Mouse (Mus musculus): Measurements from ENCODE around the gene Brix1. TPM values are rescaled to one million over a fixed set of nuclear protein-coding genes. Genes with fewer than 3 reads are reported as not detected.

The Brix1 gene
- total RNA-seq, 1 experiment, result 54.7 TPM

DNA sequence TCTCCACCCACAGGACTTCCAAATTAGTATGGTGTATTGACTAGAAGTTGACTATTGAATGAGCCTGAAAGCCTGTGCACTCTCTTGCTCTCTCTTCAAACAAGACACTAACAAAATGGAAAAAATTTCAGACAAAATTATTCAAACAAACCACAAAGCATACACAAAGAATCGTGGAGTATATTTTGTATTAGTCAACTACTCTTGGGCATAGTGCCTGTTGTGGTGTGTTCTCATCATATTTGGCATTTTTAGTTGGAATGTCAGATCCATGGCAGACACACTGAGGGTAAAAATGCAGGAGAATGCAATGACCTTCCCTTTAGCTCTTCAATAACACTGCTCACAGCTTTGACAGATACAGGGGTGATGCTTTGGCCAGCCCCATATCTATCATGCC lies 40.1 kb upstream of the Brix1 start:
- no peak for TF ChIP-seq ZNF384 (IDR thresholded peaks at IDR 0.05; ENCODE audit: low read depth, low read length)
- no peak for TF ChIP-seq HCFC1 (IDR thresholded peaks at IDR 0.05; ENCODE audit: borderline replicate concordance, insufficient read depth, low read length)
- no peak for TF ChIP-seq ZC3H11A (IDR thresholded peaks at IDR 0.05; ENCODE audit: borderline replicate concordance, low read depth, low read length)
- no peak for TF ChIP-seq MAFK (IDR thresholded peaks at IDR 0.05; ENCODE audit: insufficient read depth, low read depth, low read length)
- TF ChIP-seq CHD2 (IDR thresholded peaks at IDR 0.05; ENCODE audit: low read depth, low read length), result no peak
- Histone ChIP-seq H3K4me3 (ENCODE audit: insufficient read depth in 1 of 2, low read depth in 1 of 2, low read length in 2 of 2, poor library complexity in 1 of 2, severe bottlenecking in 1 of 2) (no peak overlapping the region), H3K4me1 (ENCODE audit: control insufficient read depth in 2 of 2, insufficient read depth in 2 of 2, low read length in 2 of 2, poor library complexity in 1 of 2) (no peaks in the 10 kb centered on the region), H3K9ac (ENCODE audit: insufficient read depth, low read depth, low read length, poor library complexity, severe bottlenecking) (no peak overlapping the region), H3K9me3 (ENCODE audit: control insufficient read depth, insufficient read depth, low read depth, low read length) (no peaks in the 10 kb centered on the region), H3K36me3 (ENCODE audit: control insufficient read depth, insufficient read depth, low read length, poor library complexity, severe bottlenecking) (no peaks in the 10 kb centered on the region), H3K27ac (ENCODE audit: insufficient read depth, low read depth, low read length, poor library complexity, severe bottlenecking) (no peak overlapping the region)
- no peak for DNase-seq (ENCODE audit: low read depth, low spot score)
- in situ Hi-C loops (cut with MboI; ENCODE audit: low sequenced_read_pairs in 2 of 2, unreplicated experiment in 2 of 2), result no loop called here

- H3K9me3 ChIP-seq (ENCODE audit: control insufficient read depth, insufficient read depth, low read depth, low read length), result no peaks in the 10 kb centered on the region; the same call in 1 of the 2 replicates
- H3K4me3 ChIP-seq (ENCODE audit: insufficient read depth in 1 of 2, low read depth in 1 of 2, low read length in 2 of 2, poor library complexity in 1 of 2, severe bottlenecking in 1 of 2), result no peak overlapping the region
- H3K36me3 ChIP-seq (ENCODE audit: control insufficient read depth, insufficient read depth, low read length, poor library complexity, severe bottlenecking), result no peaks in the 10 kb centered on the region
- in situ Hi-C loops (cut with MboI; ENCODE audit: low sequenced_read_pairs in 2 of 2, unreplicated experiment in 2 of 2), result loop anchor here in 1 of 2 experiments (25.0 kb wide), 1 partner anchor 372 kb away; no protein-coding TSS in a partner anchor
- TF ChIP-seq ZC3H11A (IDR thresholded peaks at IDR 0.05; ENCODE audit: borderline replicate concordance, low read depth, low read length) (no peak), MAFK (IDR thresholded peaks at IDR 0.05; ENCODE audit: insufficient read depth, low read depth, low read length) (no peak), HCFC1 (IDR thresholded peaks at IDR 0.05; ENCODE audit: borderline replicate concordance, insufficient read depth, low read length) (no peak), ZNF384 (IDR thresholded peaks at IDR 0.05; ENCODE audit: low read depth, low read length) (no peak), CHD2 (IDR thresholded peaks at IDR 0.05; ENCODE audit: low read depth, low read length) (no peak)
- no peaks in the 10 kb centered on the region for H3K4me1 ChIP-seq (ENCODE audit: control insufficient read depth in 2 of 2, insufficient read depth in 2 of 2, low read length in 2 of 2, poor library complexity in 1 of 2)
- no peak overlapping the region for H3K9ac ChIP-seq (ENCODE audit: insufficient read depth, low read depth, low read length, poor library complexity, severe bottlenecking)
- no peak overlapping the region for H3K27ac ChIP-seq (ENCODE audit: insufficient read depth, low read depth, low read length, poor library complexity, severe bottlenecking)
- DNase-seq (ENCODE audit: low read depth, low spot score), result no peak
These were observed 29.4 kb upstream of the Brix1 start for GRCm38 (mm10) chr15:10515166-10515565.

DNA sequence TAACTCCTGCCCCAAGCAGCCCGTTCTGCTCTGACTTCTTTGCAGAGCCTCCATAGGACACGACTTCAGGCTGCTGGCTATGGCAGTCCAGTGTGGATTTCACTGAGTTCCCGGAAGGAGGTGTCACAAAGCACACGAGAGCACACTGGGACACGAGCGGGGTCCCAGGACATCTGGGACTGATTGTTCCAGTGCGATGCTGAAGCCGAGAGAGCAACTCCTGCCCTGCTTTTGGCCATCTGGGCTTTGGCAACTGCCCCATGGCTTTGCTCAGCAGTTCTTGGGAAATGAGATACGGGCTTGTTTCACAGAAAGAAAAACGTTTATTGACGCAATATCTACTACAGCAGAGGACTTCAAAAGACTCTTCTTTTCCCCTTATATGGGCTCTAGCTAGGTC lies 20.4 kb upstream of the Brix1 start:
- H3K36me3 ChIP-seq (ENCODE audit: control insufficient read depth, insufficient read depth, low read length, poor library complexity, severe bottlenecking), result no peaks in the 10 kb centered on the region
- no peaks in the 10 kb centered on the region for H3K4me1 ChIP-seq (ENCODE audit: control insufficient read depth in 2 of 2, insufficient read depth in 2 of 2, low read length in 2 of 2, poor library complexity in 1 of 2)
- DNase-seq (ENCODE audit: low read depth, low spot score), result no peak
- H3K4me3 ChIP-seq (ENCODE audit: insufficient read depth in 1 of 2, low read depth in 1 of 2, low read length in 2 of 2, poor library complexity in 1 of 2, severe bottlenecking in 1 of 2), result no peak overlapping the region
- no peak overlapping the region for H3K27ac ChIP-seq (ENCODE audit: insufficient read depth, low read depth, low read length, poor library complexity, severe bottlenecking)
- H3K9ac ChIP-seq (ENCODE audit: insufficient read depth, low read depth, low read length, poor library complexity, severe bottlenecking), result no peak overlapping the region
- H3K9me3 ChIP-seq (ENCODE audit: control insufficient read depth, insufficient read depth, low read depth, low read length), result no peaks in the 10 kb centered on the region
- in situ Hi-C loops (cut with MboI; ENCODE audit: low sequenced_read_pairs in 2 of 2, unreplicated experiment in 2 of 2), result loop anchor here in 1 of 2 experiments (25.0 kb wide), 1 partner anchor 381 kb away; no protein-coding TSS in a partner anchor
- TF ChIP-seq ZC3H11A (IDR thresholded peaks at IDR 0.05; ENCODE audit: borderline replicate concordance, low read depth, low read length) (no peak), ZNF384 (IDR thresholded peaks at IDR 0.05; ENCODE audit: low read depth, low read length) (no peak), MAFK (IDR thresholded peaks at IDR 0.05; ENCODE audit: insufficient read depth, low read depth, low read length) (no peak), HCFC1 (IDR thresholded peaks at IDR 0.05; ENCODE audit: borderline replicate concordance, insufficient read depth, low read length) (no peak), CHD2 (IDR thresholded peaks at IDR 0.05; ENCODE audit: low read depth, low read length) (no peak)

GRCm38 (mm10) chr15:10500838-10501719 lies 15.3 kb upstream of the Brix1 start:
- Histone ChIP-seq H3K36me3 (ENCODE audit: control insufficient read depth, insufficient read depth, low read length, poor library complexity, severe bottlenecking) (peaks cover 3% of the 10 kb centered on the region), H3K27ac (ENCODE audit: insufficient read depth, low read depth, low read length, poor library complexity, severe bottlenecking) (no peak overlapping the region), H3K4me1 (ENCODE audit: control insufficient read depth in 2 of 2, insufficient read depth in 2 of 2, low read length in 2 of 2, poor library complexity in 1 of 2) (peaks cover 5 to 8% of the 10 kb centered on the region in 2 experiments; a peak in 3 of 4 replicates), H3K4me3 (ENCODE audit: insufficient read depth in 1 of 2, low read depth in 1 of 2, low read length in 2 of 2, poor library complexity in 1 of 2, severe bottlenecking in 1 of 2) (no peak overlapping the region), H3K9ac (ENCODE audit: insufficient read depth, low read depth, low read length, poor library complexity, severe bottlenecking) (no peak overlapping the region), H3K9me3 (ENCODE audit: control insufficient read depth, insufficient read depth, low read depth, low read length) (no peaks in the 10 kb centered on the region)
- no peak for DNase-seq (ENCODE audit: low read depth, low spot score)
- in situ Hi-C loops (cut with MboI; ENCODE audit: low sequenced_read_pairs in 2 of 2, unreplicated experiment in 2 of 2), result loop anchor here in 1 of 2 experiments (25.0 kb wide), 1 partner anchor 386 kb away; no protein-coding TSS in a partner anchor
- TF ChIP-seq ZC3H11A (IDR thresholded peaks at IDR 0.05; ENCODE audit: borderline replicate concordance, low read depth, low read length), result peak; percentile 96
- TF ChIP-seq MAFK (IDR thresholded peaks at IDR 0.05; ENCODE audit: insufficient read depth, low read depth, low read length), result no peak
